Mouse (Mus musculus) heart, postnatal 0 days (tissue): ENCODE data around the gene Chn2. TPM values are rescaled to one million over a fixed set of nuclear protein-coding genes. Genes with fewer than 3 reads are reported as not detected.

ENCODE experiments used
- ATAC-seq: fragments of 200-750 bp; cut with Nextera tagmentation; 2 replicates; pipeline ENCODE4 v1.8.0; 2017; ENCODE audit warnings: low read depth, moderate number of reproducible peaks, moderate library complexity; ENCODE audit not compliant: insufficient read depth
- DNase-seq: peaks from one replicate; pipeline ENCODE4 v3.0.0-alpha.2; 2016; ENCODE audit warnings: low spot score
- H3K27ac ChIP-seq: fragments of 300-500 bp; sonication (generic); 2 replicates; pipeline ENCODE4 v1.5.1; 2014; ENCODE audit warnings: low read depth, mild to moderate bottlenecking
- H3K27me3 ChIP-seq: fragments of 300-500 bp; sonication (generic); 2 replicates; pipeline ENCODE4 v1.6.1; 2014; ENCODE audit warnings: low read length, mixed read lengths; ENCODE audit not compliant: control insufficient read depth, insufficient read depth
- H3K36me3 ChIP-seq: fragments of 300-500 bp; sonication (generic); replicated peaks from 2 replicates; pipeline ENCODE4 v1.6.1; 2014; ENCODE audit warnings: low read length, mixed read lengths; ENCODE audit not compliant: control insufficient read depth, insufficient read depth
- H3K4me1 ChIP-seq: fragments of 300-500 bp; sonication (generic); 2 replicates; pipeline ENCODE4 v1.6.1; 2014; ENCODE audit warnings: antibody characterized with exemption; ENCODE audit not compliant: control insufficient read depth, insufficient read depth
- H3K4me2 ChIP-seq: fragments of 300-500 bp; sonication (generic); 2 replicates; pipeline ENCODE4 v1.6.1; 2014; ENCODE audit warnings: low read depth, mild to moderate bottlenecking, low read length, moderate library complexity
- H3K4me3 ChIP-seq: fragments of 300-500 bp; sonication (generic); 2 replicates; pipeline ENCODE4 v1.5.1; 2014; ENCODE audit warnings: low read depth, low read length
- H3K9ac ChIP-seq: fragments of 300-500 bp; sonication (generic); replicated peaks from 2 replicates; pipeline ENCODE4 v1.6.1; 2014; ENCODE audit warnings: low read depth, low read length, mixed read lengths
- H3K9me3 ChIP-seq: fragments of 300-500 bp; sonication (generic); replicated peaks from 2 replicates; pipeline ENCODE4 v1.6.1; 2016; ENCODE audit warnings: low read length; ENCODE audit not compliant: control insufficient read depth
- CTCF ChIP-seq: IDR thresholded peaks from 2 replicates; pipeline ENCODE4 v1.5.1; 2016; ENCODE audit warnings: antibody characterized with exemption, control low read depth, low read depth
- EP300 ChIP-seq: IDR thresholded peaks from 2 replicates; pipeline ENCODE4 v1.6.1; 2016; ENCODE audit warnings: antibody characterized with exemption, low read depth
- WGBS: fragments of 180-500 bp; shearing (Covaris S2); extraction: QIAGEN DNeasy Blood & Tissue Kit; methylation state at CpG from one replicate; pipeline ENCODE4 v1.1.7; 2014; 5-methylcytosine and 5-hydroxymethylcytosine counted together
- polyA plus RNA-seq: library from polyadenylated mRNA; unstranded; fragments of >200 nt; fragmentation: Nextera tagmentation; extraction: Ambion mirVana; gene quantifications from 2 replicates; pipeline ENCODE4 v1.2.1, GENCODE M21; 2015
- total RNA-seq: library from RNA; depleted of rRNA; stranded (reverse); fragments of >200 nt; gene quantifications from 2 replicates; pipeline ENCODE4 v1.2.3, GENCODE M21; 2014; ENCODE audit warnings: low replicate concordance

Gene Chn2
- total and polyA plus RNA-seq, 2 experiments from 2014 or later = 2.0 to 12.2 TPM

DNA sequence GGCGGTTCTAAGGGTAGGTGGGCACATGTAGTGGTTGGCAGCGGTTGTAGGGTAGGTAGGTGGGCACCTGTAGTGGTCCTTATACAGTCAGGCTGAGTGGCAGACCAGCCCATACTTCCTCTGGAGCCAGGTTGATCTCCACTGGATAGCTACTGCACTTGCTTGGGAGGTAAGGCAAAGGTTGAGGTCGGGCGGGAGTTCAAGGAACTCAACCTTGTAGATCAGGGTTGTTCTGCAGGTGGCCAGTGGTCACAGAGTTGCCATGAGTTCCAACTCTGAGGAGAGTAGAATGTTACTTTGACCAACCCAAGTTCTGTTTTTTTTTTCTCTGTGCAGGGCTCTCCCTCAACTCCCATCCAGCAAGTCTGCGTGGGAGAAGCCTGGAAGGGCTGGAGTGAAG lies 289.4 kb downstream of the Chn2 start:
- 90% methylated on average over 5 of the region's 5 CpGs for WGBS
- Histone ChIP-seq H3K9ac (no peak overlapping the region), H3K27ac (peak overlapping the region; percentile 16; the same call in 1 of the 2 replicates), H3K4me2 (peak overlapping the region; percentile 99; the same call in 1 of the 2 replicates), H3K4me3 (no peak overlapping the region), H3K4me1 (no peaks in the 10 kb centered on the region), H3K36me3 (no peaks in the 10 kb centered on the region), H3K9me3 (no peaks in the 10 kb centered on the region), H3K27me3 (peaks cover 17% of the 10 kb centered on the region)
- no peak for TF ChIP-seq EP300
- TF ChIP-seq CTCF = no peak
- ATAC-seq (no peak), DNase-seq (no peak)

DNA sequence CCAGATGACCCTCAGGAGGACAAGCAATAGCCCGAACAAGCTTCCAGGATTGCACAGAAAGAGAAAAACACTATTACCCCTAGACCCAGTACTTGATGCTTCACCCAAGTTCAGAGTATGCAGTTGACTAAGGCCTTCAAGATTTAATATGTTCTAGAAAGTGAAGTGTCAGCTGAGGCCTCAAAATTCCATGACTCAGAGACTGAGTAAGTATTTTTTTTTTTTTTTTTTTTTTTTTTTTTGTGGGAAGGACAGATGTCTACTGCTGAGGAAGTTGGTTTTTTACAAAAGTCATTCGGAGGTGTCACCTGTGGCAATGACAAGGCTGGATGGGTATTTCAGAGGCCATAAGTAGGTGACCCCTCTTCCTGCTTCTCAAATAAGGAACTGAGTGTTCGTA lies 290.2 kb downstream of the Chn2 start:
- H3K9me3 ChIP-seq = no peaks in the 10 kb centered on the region
- peaks cover 9% of the 10 kb centered on the region for H3K27me3 ChIP-seq
- H3K4me1 ChIP-seq = no peaks in the 10 kb centered on the region
- no peak overlapping the region for H3K4me3 ChIP-seq
- H3K9ac ChIP-seq = no peak overlapping the region
- TF ChIP-seq EP300 (no peak), CTCF (no peak)
- DNase-seq (no peak), ATAC-seq (no peak)
- no peak overlapping the region for H3K4me2 ChIP-seq
- WGBS = 82% methylated on average over 3 of the region's 3 CpGs
- no peaks in the 10 kb centered on the region for H3K36me3 ChIP-seq
- no peak overlapping the region for H3K27ac ChIP-seq

GRCm38 (mm10) chr6:54330166-54330565 lies 290.8 kb downstream of the Chn2 start:
- Histone ChIP-seq H3K27ac (no peak overlapping the region), H3K9me3 (no peaks in the 10 kb centered on the region), H3K4me2 (peak overlapping the region; percentile 4; the same call in 1 of the 2 replicates), H3K4me1 (no peaks in the 10 kb centered on the region), H3K36me3 (no peaks in the 10 kb centered on the region), H3K4me3 (no peak overlapping the region), H3K27me3 (peaks cover 5% of the 10 kb centered on the region), H3K9ac (no peak overlapping the region)
- TF ChIP-seq CTCF (no peak), EP300 (no peak)
- 89% methylated on average over 10 of the region's 10 CpGs for WGBS
- no peak for DNase-seq
- no peak for ATAC-seq

DNA sequence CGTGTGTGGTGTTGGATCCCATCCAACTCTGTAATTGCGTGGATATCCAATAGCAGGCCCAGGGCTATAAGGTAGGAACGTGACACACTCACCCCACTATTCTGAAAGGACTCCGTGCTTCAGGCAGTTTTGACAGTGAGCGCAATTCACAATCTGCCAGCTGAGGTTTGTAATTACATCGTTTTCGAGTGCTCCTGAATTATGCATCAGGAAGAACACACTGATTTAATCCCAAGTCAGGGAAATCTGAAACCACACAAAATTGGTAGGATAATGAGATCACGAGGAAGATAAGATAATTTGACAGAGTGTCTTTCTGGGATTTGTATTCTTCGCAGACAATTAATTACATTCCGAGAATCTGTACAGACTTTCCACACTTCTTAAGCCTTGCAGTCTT lies 292.4 kb downstream of the Chn2 start:
- ATAC-seq (no peak), DNase-seq (no peak)
- Histone ChIP-seq H3K4me2 (no peak overlapping the region), H3K27ac (no peak overlapping the region), H3K9ac (no peak overlapping the region), H3K9me3 (no peaks in the 10 kb centered on the region), H3K4me3 (no peak overlapping the region), H3K4me1 (no peaks in the 10 kb centered on the region), H3K27me3 (no peaks in the 10 kb centered on the region), H3K36me3 (no peaks in the 10 kb centered on the region)
- WGBS = 64% methylated on average over 10 of the region's 10 CpGs
- TF ChIP-seq EP300 (no peak), CTCF (no peak)

DNA sequence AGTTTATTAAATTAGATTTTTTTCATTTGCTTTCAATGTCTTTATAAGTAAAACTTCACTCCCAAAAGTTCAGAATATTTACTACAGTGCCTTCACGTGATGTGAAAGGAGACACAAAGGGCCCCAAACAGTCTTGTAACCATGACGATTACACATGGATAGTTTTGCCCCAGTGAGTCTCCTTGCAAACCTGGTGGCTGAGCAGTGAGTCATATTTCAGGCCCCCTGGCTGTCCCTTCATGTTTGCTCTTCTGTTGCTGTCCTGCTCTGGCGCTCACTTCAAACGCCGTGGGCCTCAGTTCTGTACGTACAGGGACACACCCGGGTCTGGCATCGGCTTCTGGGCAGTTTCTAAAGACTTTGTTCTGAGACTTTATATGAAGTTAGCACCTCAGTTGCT lies 292.8 kb downstream of the Chn2 start:
- H3K36me3 ChIP-seq = no peaks in the 10 kb centered on the region
- no peak for DNase-seq
- WGBS = 67% methylated on average over 8 of the region's 8 CpGs
- H3K4me2 ChIP-seq = no peak overlapping the region
- H3K4me3 ChIP-seq = no peak overlapping the region
- no peak overlapping the region for H3K9ac ChIP-seq
- H3K27ac ChIP-seq = no peak overlapping the region
- H3K27me3 ChIP-seq = no peaks in the 10 kb centered on the region
- H3K9me3 ChIP-seq = no peaks in the 10 kb centered on the region
- ATAC-seq = no peak
- no peaks in the 10 kb centered on the region for H3K4me1 ChIP-seq
- TF ChIP-seq CTCF (no peak), EP300 (no peak)

GRCm38 (mm10) chr6:54333116-54333651 lies 293.8 kb downstream of the Chn2 start:
- ATAC-seq (no peak), DNase-seq (no peak)
- TF ChIP-seq CTCF = no peak
- TF ChIP-seq EP300 = no peak
- no peaks in the 10 kb centered on the region for H3K9me3 ChIP-seq
- H3K9ac ChIP-seq = no peak overlapping the region
- H3K27ac ChIP-seq = no peak overlapping the region
- no peaks in the 10 kb centered on the region for H3K36me3 ChIP-seq
- no peaks in the 10 kb centered on the region for H3K4me1 ChIP-seq
- H3K4me2 ChIP-seq = no peak overlapping the region
- no peak overlapping the region for H3K4me3 ChIP-seq
- H3K27me3 ChIP-seq = no peaks in the 10 kb centered on the region
- WGBS = 66% methylated on average over 11 of the region's 11 CpGs
